Mouse (Mus musculus) lung, postnatal 0 days (tissue): ENCODE data around the gene Pde4d. TPM values are rescaled to one million over a fixed set of nuclear protein-coding genes. Genes with fewer than 3 reads are reported as not detected.
"Not testable (repeated sequence)": the region's sequence is repeated elsewhere in the genome, so short reads cannot be mapped to it uniquely, and the experiment has no call there.

Experiments used
- ATAC-seq: fragments of 200-750 bp; cut with Nextera tagmentation; 2 replicates; pipeline ENCODE4 v1.8.0; 2017; ENCODE audit warnings: moderate library complexity
- DNase-seq: peaks from one replicate; pipeline ENCODE4 v3.0.0-alpha.2; 2016; ENCODE audit warnings: low spot score
- H3K27ac ChIP-seq: fragments of 300-500 bp; sonication (generic); 2 replicates; pipeline ENCODE4 v1.5.1; 2014; ENCODE audit warnings: antibody characterized with exemption, mild to moderate bottlenecking, low read length, mixed read lengths
- H3K27me3 ChIP-seq: fragments of 300-500 bp; sonication (generic); replicated peaks from 2 replicates; pipeline ENCODE4 v1.6.1; 2014; ENCODE audit warnings: low read length, mixed read lengths; ENCODE audit not compliant: insufficient read depth
- H3K36me3 ChIP-seq: fragments of 300-500 bp; sonication (generic); 2 replicates; pipeline ENCODE4 v1.6.1; 2014; ENCODE audit warnings: low read length, mixed read lengths; ENCODE audit not compliant: insufficient read depth
- H3K4me1 ChIP-seq: fragments of 300-500 bp; sonication (generic); 2 replicates; pipeline ENCODE4 v1.6.1; 2014; ENCODE audit warnings: antibody characterized with exemption, low read depth, low read length, mixed read lengths; ENCODE audit not compliant: insufficient read depth
- H3K4me2 ChIP-seq: fragments of 300-500 bp; sonication (generic); replicated peaks from 2 replicates; pipeline ENCODE4 v1.6.1; 2014; ENCODE audit warnings: low read depth, mild to moderate bottlenecking, low read length, moderate library complexity, mixed read lengths
- H3K4me3 ChIP-seq: fragments of 300-500 bp; sonication (generic); 2 replicates; pipeline ENCODE4 v1.5.1; 2014; ENCODE audit warnings: low read depth, low read length
- H3K9ac ChIP-seq: fragments of 300-500 bp; sonication (generic); replicated peaks from 2 replicates; pipeline ENCODE4 v1.6.1; 2014; ENCODE audit warnings: low read depth, mild to moderate bottlenecking
- H3K9me3 ChIP-seq: fragments of 300-500 bp; sonication (generic); 2 replicates; pipeline ENCODE4 v1.6.1; 2016; ENCODE audit warnings: low read length, mixed read lengths
- CTCF ChIP-seq: IDR thresholded peaks from 2 replicates; pipeline ENCODE4 v1.5.1; 2016; ENCODE audit warnings: antibody characterized with exemption, mild to moderate bottlenecking
- EP300 ChIP-seq: IDR thresholded peaks from 2 replicates; pipeline ENCODE4 v1.6.1; 2016; ENCODE audit warnings: antibody characterized with exemption, mild to moderate bottlenecking, control low read depth
- WGBS: fragments of 180-500 bp; shearing (Covaris S2); extraction: QIAGEN DNeasy Blood & Tissue Kit; methylation state at CpG from one replicate; pipeline ENCODE4 v1.1.7; 2014; 5-methylcytosine and 5-hydroxymethylcytosine counted together
- polyA plus RNA-seq: library from polyadenylated mRNA; unstranded; fragments of >200 nt; fragmentation: Nextera tagmentation; extraction: Ambion mirVana; gene quantifications from 2 replicates; pipeline ENCODE4 v1.2.1, GENCODE M21; 2015

The Pde4d gene
- polyA plus RNA-seq, 1 experiment from 2014 or later: 19.7 TPM

DNA sequence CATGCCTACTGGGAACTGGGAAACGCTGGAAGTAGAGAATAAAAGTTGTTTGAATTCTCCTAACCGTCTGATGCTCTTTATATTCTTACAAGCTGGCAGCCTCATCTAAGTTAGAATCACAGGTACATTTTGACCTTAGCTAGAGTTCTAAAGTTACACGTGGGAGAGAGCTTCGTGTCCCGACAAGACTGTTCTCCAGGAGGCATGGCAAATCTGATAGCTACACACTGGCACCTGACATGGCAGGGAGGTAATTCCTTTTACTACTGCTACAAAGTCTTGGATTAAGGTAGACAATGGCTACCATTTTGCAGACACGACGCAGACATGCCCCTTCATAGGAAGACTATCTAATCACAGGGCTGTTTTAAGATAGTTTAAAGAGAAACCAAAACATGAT is 1435.1 kb downstream of the Pde4d start:
- DNase-seq (no peak), ATAC-seq (no peak)
- WGBS: 93% methylated on average over 7 of the region's 7 CpGs
- H3K27me3 ChIP-seq: no peaks in the 10 kb centered on the region
- H3K9ac ChIP-seq: no peak overlapping the region
- H3K9me3 ChIP-seq: no peaks in the 10 kb centered on the region
- no peaks in the 10 kb centered on the region for H3K4me1 ChIP-seq
- H3K36me3 ChIP-seq: no peaks in the 10 kb centered on the region
- no peak overlapping the region for H3K4me2 ChIP-seq
- H3K27ac ChIP-seq: no peak overlapping the region
- TF ChIP-seq EP300 (no peak), CTCF (no peak)
- H3K4me3 ChIP-seq: no peak overlapping the region

GRCm38 (mm10) chr13:109888293-109888692 is 1438.5 kb downstream of the Pde4d start:
- TF ChIP-seq CTCF (no peak), EP300 (0 out of 2 replicates have a peak, but pooled peaks have one; percentile 9)
- H3K4me3 ChIP-seq: no peak overlapping the region
- H3K9me3 ChIP-seq: no peaks in the 10 kb centered on the region
- no peak overlapping the region for H3K4me2 ChIP-seq
- 70% methylated on average over 4 of the region's 4 CpGs for WGBS
- H3K36me3 ChIP-seq: no peaks in the 10 kb centered on the region
- ATAC-seq (no peak), DNase-seq (no peak)
- no peaks in the 10 kb centered on the region for H3K4me1 ChIP-seq
- H3K27ac ChIP-seq: no peak overlapping the region
- H3K27me3 ChIP-seq: no peaks in the 10 kb centered on the region
- no peak overlapping the region for H3K9ac ChIP-seq

- H3K9ac ChIP-seq: no peak overlapping the region
- TF ChIP-seq EP300 (no peak), CTCF (no peak)
- WGBS: 77% methylated on average over 6 of the region's 6 CpGs
- H3K27ac ChIP-seq: no peak overlapping the region
- no peaks in the 10 kb centered on the region for H3K36me3 ChIP-seq
- H3K4me1 ChIP-seq: no peaks in the 10 kb centered on the region
- no peaks in the 10 kb centered on the region for H3K27me3 ChIP-seq
- H3K4me3 ChIP-seq: no peak overlapping the region
- H3K9me3 ChIP-seq: no peaks in the 10 kb centered on the region
- H3K4me2 ChIP-seq: no peak overlapping the region
- ATAC-seq (no peak), DNase-seq (no peak)
These were observed 1441.6 kb downstream of the Pde4d start for GRCm38 (mm10) chr13:109891194-109891909.

DNA sequence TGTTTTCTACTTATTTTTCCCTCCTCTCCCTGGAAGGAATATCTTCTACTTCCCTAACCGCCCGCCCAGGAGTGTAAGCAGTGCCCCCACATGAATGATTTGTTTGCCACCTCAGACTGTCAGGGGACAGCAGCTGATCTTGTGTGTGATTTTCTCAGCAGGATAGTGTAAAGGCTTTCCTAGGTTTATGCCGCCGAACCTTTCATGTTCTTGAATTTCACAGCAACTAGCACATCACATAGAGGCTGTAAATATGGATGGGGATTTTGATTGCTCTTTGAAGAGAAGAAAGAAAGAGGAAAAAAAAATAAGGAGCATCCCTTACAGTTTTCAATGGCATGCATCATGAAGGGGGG is 1442.1 kb downstream of the Pde4d start:
- no peak overlapping the region for H3K4me3 ChIP-seq
- H3K9ac ChIP-seq: no peak overlapping the region
- ATAC-seq: no peak
- WGBS: 62% methylated on average over 4 of the region's 4 CpGs
- no peaks in the 10 kb centered on the region for H3K4me1 ChIP-seq
- DNase-seq: no peak
- H3K9me3 ChIP-seq: no peaks in the 10 kb centered on the region
- no peaks in the 10 kb centered on the region for H3K36me3 ChIP-seq
- no peak overlapping the region for H3K4me2 ChIP-seq
- no peaks in the 10 kb centered on the region for H3K27me3 ChIP-seq
- TF ChIP-seq CTCF: no peak
- TF ChIP-seq EP300: no peak
- H3K27ac ChIP-seq: no peak overlapping the region

- 64% methylated on average over 14 of the region's 14 CpGs for WGBS
- TF ChIP-seq EP300 (no peak), CTCF (peak; percentile 10; the same call in 1 of the 2 replicates)
- DNase-seq (peak; percentile 56), ATAC-seq (no peak)
- Histone ChIP-seq H3K4me2 (no peak overlapping the region), H3K27me3 (no peaks in the 10 kb centered on the region), H3K9me3 (no peaks in the 10 kb centered on the region), H3K27ac (no peak overlapping the region), H3K4me3 (no peak overlapping the region), H3K36me3 (no peaks in the 10 kb centered on the region), H3K4me1 (no peaks in the 10 kb centered on the region; the same call in 1 of the 2 replicates), H3K9ac (no peak overlapping the region)
These were observed 1450.0 kb downstream of the Pde4d start for GRCm38 (mm10) chr13:109899442-109900428.

- Histone ChIP-seq H3K27me3 (no peaks in the 10 kb centered on the region), H3K36me3 (no peaks in the 10 kb centered on the region), H3K4me1 (peaks cover 2% of the 10 kb centered on the region; the same call in 1 of the 2 replicates), H3K4me2 (peak overlapping the region; percentile 93), H3K4me3 (peak overlapping the region; percentile 71; the same call in 1 of the 2 replicates), H3K9me3 (no peaks in the 10 kb centered on the region), H3K27ac (no peak overlapping the region), H3K9ac (no peak overlapping the region)
- DNase-seq: peak; percentile 55
- ATAC-seq: no peak
- WGBS: 54% methylated on average over 5 of the region's 5 CpGs
- TF ChIP-seq EP300 (no peak), CTCF (no peak)
These were observed 1452.1 kb downstream of the Pde4d start for GRCm38 (mm10) chr13:109901811-109902210.

DNA sequence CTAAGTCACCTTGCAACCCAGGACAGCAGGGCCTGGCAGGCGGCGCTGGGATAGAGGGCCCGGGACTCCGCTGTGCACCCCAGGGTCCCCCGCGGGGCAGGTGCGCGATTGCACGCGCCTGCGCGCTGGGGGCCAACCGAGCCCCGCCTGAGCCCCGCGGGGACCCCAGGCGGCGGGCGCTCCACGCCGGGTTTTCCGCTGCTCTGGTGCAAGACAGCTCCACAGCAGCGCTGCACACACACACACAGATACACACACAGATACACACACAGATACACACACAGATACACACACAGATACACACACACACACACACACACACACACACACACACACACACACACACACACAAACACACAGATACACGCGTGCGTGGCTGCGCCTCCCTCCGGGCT is 1452.7 kb downstream of the Pde4d start:
- peak; percentile 42 for DNase-seq
- peak; percentile 72 for ATAC-seq
- Histone ChIP-seq H3K4me2 (peak overlapping the region; percentile 93), H3K4me3 (peak overlapping the region; percentile 71), H3K9ac (peak overlapping the region; percentile 42; the same call in 1 of the 2 replicates), H3K27ac (peak overlapping the region; percentile 22)
- H3K36me3 ChIP-seq, H3K9me3 ChIP-seq, H3K4me1 ChIP-seq, H3K27me3 ChIP-seq: not testable (repeated sequence)
- 2% methylated on average over 16 of the region's 28 CpGs for WGBS
